Mouse (Mus musculus): ENCODE data around the gene L3mbtl4.

Gene L3mbtl4

DNA sequence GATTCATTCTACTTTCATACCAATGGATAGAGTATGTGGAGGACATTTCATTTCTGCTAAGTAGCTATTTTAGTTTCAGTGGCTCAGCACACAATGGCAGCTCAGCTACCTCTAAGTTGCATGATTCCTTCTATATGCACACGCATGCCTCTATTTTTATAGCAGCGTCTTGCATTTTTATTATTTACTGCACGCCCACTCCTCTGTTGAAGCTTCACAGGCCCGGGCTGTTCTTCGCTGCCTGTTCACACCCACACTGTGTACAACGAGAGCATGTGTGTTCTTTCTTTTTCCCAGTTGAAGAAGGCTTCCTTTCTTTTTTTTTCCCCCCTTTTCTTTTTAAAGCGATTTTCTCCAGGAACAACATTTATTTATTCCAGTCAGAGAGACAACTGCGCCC, 357.8 kb downstream of the L3mbtl4 start:
- DNase-seq (ENCODE audit: extremely low read depth, low read depth, low spot score), result no peak

DNA sequence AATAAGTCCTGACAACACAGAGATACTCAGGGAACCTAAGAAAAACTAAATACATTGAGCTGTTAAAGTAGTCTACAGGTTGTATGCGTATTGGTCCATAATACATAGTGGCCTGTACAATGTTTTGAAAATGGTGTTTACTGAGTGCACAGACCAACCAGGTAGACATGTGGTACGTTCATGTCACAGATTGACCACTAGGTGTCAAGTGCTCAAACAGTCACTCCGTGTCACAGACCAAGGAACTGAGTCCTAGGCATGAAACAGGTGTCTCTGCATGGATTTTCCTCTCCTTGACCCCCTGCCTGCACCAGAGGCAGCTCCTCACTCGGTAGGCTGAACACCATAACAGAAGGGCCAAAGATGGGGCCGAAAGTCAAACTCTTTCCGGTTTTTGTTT, 366.6 kb downstream of the L3mbtl4 start:
- no peak for DNase-seq (ENCODE audit: extremely low read depth, low read depth, low spot score)

DNA sequence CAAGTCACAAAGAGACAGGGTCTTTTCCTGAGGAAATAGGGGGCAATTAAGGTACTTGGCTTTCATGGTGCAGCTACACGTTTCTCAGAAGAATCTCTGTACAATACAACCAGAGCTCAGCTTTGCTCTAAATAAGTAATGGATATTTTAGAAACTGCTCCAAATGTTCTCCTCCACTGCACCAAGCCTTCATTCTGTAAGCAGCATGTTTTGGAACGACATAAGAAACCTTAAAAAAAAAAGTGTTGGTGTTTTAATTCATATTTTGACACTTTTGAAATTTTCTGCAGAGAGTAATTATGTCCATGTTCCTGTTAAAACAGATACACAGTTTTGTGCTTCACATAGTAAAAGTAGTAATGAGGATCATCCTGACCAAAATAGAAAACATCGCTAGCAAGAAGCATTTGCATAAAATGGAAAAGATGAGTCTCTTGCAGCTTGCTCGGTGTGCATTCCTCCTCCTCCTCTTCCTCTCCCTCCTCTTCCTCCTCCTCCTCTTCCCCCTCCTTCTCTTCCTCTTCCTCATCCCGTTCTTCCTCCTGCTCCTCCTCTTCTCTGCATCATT, 369.0 kb downstream of the L3mbtl4 start:
- DNase-seq (ENCODE audit: extremely low read depth, low read depth, low spot score), result no peak

- DNase-seq (ENCODE audit: extremely low read depth, low read depth, low spot score), result no peak
Measured at GRCm38 (mm10) chr17:68666528-68666927, 392.9 kb downstream of the L3mbtl4 start.

- DNase-seq (ENCODE audit: extremely low read depth, low read depth, low spot score), result no peak
Measured at GRCm38 (mm10) chr17:68672088-68672504, 398.5 kb downstream of the L3mbtl4 start.

- DNase-seq (ENCODE audit: extremely low read depth, low read depth, low spot score), result no peak
Measured at GRCm38 (mm10) chr17:68710701-68711100, 437.1 kb downstream of the L3mbtl4 start.

GRCm38 (mm10) chr17:68711350-68711749, 437.8 kb downstream of the L3mbtl4 start:
- no peak for DNase-seq (ENCODE audit: extremely low read depth, low read depth, low spot score)

DNA sequence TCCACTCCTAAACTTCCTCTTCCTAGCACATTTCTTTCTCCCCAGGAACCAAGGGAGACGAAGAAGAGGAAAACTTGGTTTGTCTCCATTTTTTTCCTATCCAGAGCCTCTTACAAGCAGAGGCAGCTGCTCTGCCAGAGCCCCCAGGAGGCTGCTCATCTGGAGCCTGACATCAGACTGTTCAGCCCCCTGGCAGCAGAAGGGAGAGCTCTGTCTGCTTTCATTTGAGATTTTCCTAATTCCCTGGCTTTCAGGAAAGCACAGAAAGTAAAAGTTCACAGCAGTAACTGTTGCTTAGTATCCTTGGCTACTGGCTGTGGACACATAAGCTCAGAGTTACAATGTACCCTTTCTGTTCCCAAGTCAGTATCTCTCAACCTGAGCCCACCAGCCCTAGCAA, 474.7 kb downstream of the L3mbtl4 start:
- no peak for DNase-seq (ENCODE audit: extremely low read depth, low read depth, low spot score)

GRCm38 (mm10) chr17:68750513-68750912, 476.9 kb downstream of the L3mbtl4 start:
- DNase-seq (ENCODE audit: extremely low read depth, low read depth, low spot score), result no peak

- DNase-seq (ENCODE audit: extremely low read depth, low read depth, low spot score), result no peak
Measured at GRCm38 (mm10) chr17:68753112-68753511, 479.5 kb downstream of the L3mbtl4 start.

DNA sequence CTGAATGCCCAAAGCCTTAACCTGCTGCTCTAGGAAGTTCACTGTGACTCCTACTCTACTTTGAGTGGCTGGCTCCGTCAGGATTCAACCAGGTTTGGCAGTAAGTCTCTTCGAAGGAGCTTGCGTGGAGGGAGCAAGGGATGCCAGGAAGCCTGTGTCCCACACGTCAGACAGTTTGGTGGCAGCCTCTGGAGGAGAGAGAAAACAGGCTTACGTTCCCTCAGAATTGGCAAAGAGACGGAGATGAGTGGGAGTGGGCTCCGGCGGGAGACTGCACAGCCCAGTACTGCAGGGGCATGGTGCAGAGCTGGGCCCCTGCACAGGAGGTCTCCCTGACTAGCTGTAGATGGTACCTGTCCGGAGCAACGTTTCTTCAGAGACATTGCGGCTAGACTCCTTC, 481.2 kb downstream of the L3mbtl4 start:
- DNase-seq (ENCODE audit: extremely low read depth, low read depth, low spot score), result no peak

GRCm38 (mm10) chr17:68758428-68758827, 484.8 kb downstream of the L3mbtl4 start:
- no peak for DNase-seq (ENCODE audit: extremely low read depth, low read depth, low spot score)

- DNase-seq (ENCODE audit: extremely low read depth, low read depth, low spot score), result no peak
Measured at GRCm38 (mm10) chr17:68758936-68759335, 485.3 kb downstream of the L3mbtl4 start.

DNA sequence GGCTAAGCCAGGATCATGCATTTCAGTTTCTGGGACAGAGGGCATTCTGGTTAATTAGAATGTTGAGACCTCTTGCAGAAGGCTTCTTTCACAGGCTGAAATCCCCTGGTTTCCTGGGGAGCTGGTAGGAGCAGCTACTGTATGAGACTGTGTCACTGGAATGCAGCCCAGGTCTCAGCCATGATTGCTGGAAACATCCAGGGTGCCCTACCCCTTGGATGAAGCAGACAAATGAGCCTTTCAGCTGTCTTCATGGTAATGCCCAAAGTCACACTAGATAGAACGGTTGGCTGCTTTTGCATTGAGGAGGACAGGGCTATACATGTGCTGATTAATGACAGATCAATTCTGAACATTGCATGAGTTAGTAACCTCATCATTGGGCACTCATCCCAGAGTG, 486.4 kb downstream of the L3mbtl4 start:
- no peak for DNase-seq (ENCODE audit: extremely low read depth, low read depth, low spot score)

GRCm38 (mm10) chr17:68764329-68764880, 490.8 kb downstream of the L3mbtl4 start:
- DNase-seq (ENCODE audit: extremely low read depth, low read depth, low spot score), result no peak

DNA sequence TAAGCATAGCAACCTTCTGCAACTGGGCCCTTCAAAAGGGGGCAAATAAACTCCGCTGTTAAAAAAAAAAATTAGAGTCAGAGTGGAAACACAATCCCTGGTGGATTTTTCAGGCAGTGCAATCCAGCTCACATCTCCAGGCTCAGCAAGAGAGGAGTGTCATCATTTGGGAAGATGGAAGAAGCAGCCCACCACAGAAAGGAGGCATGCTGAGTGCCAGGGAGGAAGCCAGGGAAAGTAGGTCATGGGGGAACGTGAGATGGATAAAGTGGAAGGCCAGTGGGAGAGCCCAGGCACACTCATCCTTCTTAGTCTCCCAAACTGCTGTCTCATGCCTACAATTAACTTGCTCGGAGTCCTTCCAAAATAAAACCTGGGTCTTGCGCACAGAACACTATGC, 496.0 kb downstream of the L3mbtl4 start:
- DNase-seq (ENCODE audit: extremely low read depth, low read depth, low spot score), result no peak

GRCm38 (mm10) chr17:68771046-68771750, 497.6 kb downstream of the L3mbtl4 start:
- no peak for DNase-seq (ENCODE audit: extremely low read depth, low read depth, low spot score)

DNA sequence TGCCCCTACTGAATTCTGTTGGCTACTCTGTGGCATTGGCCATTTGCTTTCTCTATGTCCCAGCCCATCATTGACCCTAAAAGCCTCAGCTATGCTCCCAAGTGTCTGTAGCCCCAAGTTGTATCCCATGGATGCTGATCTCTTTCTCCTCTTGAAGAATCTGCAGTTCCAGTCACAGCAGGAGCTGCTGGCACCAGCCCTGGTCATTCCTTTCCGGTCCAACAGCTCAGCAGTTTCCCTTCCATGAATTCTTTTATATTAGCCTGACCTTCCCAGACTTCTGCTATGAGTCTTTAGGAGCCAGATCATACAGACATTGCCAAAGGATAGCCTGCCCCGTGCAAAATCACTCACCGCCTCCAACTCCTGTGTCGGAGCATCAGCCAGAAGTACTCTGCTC, 520.1 kb downstream of the L3mbtl4 start:
- no peak for DNase-seq (ENCODE audit: extremely low read depth, low read depth, low spot score)

DNA sequence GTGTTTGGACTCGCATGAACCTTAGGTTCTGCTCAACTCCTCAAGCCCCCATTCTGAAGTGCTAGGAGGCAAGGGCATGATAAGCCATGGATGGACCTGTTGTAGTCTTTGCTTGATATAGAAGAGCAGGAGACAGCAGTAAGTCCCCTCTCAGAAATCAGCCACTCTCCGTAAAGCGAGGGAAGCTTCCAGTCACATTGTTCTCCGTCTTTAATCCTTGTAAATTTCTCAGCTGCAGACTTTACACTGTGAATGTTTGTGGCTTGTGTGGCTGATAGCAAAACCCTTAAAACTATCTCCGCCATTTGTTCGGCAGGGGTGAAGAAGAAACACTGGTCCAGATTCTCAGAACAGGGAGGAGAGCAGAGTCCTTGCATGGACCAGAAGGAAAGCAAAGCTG, 552.7 kb downstream of the L3mbtl4 start, which contains the start of gene Tmem200c:
Tmem200c (plus strand) TSS at position 301 of the 400 bp plus-strand sequence.
- no peak for DNase-seq (ENCODE audit: extremely low read depth, low read depth, low spot score)

All from fat pad, adult 2 months (tissue).